Mouse (Mus musculus) heart, adult 11 months (tissue): ENCODE results near the gene Gm20388.

Experiments used
- DNase-seq: peaks from one replicate; pipeline ENCODE4 v3.0.0; 2022

The Gm20388 gene

GRCm38 (mm10) chr8:124250785-124251184 lies 4340.1 kb downstream of the Gm20388 start:
- peak; percentile 95 for DNase-seq

GRCm38 (mm10) chr8:124252533-124252950 lies 4341.9 kb downstream of the Gm20388 start:
- no peak for DNase-seq

- DNase-seq, result no peak
Observed at GRCm38 (mm10) chr8:124253939-124254338, 4343.3 kb downstream of the Gm20388 start.

- DNase-seq, result peak; percentile 97
Observed at GRCm38 (mm10) chr8:124256841-124257240, 4346.2 kb downstream of the Gm20388 start.

GRCm38 (mm10) chr8:124257363-124257762 lies 4346.7 kb downstream of the Gm20388 start:
- DNase-seq, result peak; percentile 98

- DNase-seq, result no peak
Observed at GRCm38 (mm10) chr8:124259146-124259545, 4348.5 kb downstream of the Gm20388 start.

- no peak for DNase-seq
Observed at GRCm38 (mm10) chr8:124259925-124260324, 4349.3 kb downstream of the Gm20388 start.

GRCm38 (mm10) chr8:124260371-124260770 lies 4349.7 kb downstream of the Gm20388 start:
- no peak for DNase-seq

- DNase-seq, result no peak
Observed at GRCm38 (mm10) chr8:124263058-124263457, 4352.4 kb downstream of the Gm20388 start.

- no peak for DNase-seq
Observed at GRCm38 (mm10) chr8:124264032-124264431, 4353.4 kb downstream of the Gm20388 start.

- no peak for DNase-seq
Observed at GRCm38 (mm10) chr8:124264671-124265070, 4354.0 kb downstream of the Gm20388 start.

- no peak for DNase-seq
Observed at GRCm38 (mm10) chr8:124265130-124265529, 4354.5 kb downstream of the Gm20388 start.

- DNase-seq, result peak; percentile 98
Observed at GRCm38 (mm10) chr8:124265798-124266197, 4355.2 kb downstream of the Gm20388 start.

GRCm38 (mm10) chr8:124267206-124267605 lies 4356.6 kb downstream of the Gm20388 start:
- DNase-seq, result no peak

GRCm38 (mm10) chr8:124270504-124270903 lies 4359.9 kb downstream of the Gm20388 start:
- DNase-seq, result peak; percentile 95

- no peak for DNase-seq
Observed at GRCm38 (mm10) chr8:124270904-124271303, 4360.3 kb downstream of the Gm20388 start.

- DNase-seq, result no peak
Observed at GRCm38 (mm10) chr8:124271518-124271917, 4360.9 kb downstream of the Gm20388 start.

- no peak for DNase-seq
Observed at GRCm38 (mm10) chr8:124272792-124273191, 4362.2 kb downstream of the Gm20388 start.

GRCm38 (mm10) chr8:124273606-124274218 lies 4363.1 kb downstream of the Gm20388 start:
- DNase-seq, result no peak

GRCm38 (mm10) chr8:124274441-124275120 lies 4363.9 kb downstream of the Gm20388 start:
- DNase-seq, result no peak

GRCm38 (mm10) chr8:124275377-124276071 lies 4364.9 kb downstream of the Gm20388 start:
- DNase-seq, result no peak

- peak; percentile 97 for DNase-seq
Observed at GRCm38 (mm10) chr8:124277951-124278910, 4367.6 kb downstream of the Gm20388 start.
